Mouse (Mus musculus) thymus, adult 2 months (tissue): ENCODE data around the gene Arrdc2. TPM values are rescaled to one million over a fixed set of nuclear protein-coding genes. Genes with fewer than 3 reads are reported as not detected.

ENCODE experiments used
- DNase-seq: peaks from one replicate; pipeline ENCODE4 v3.0.0; 2021
- H3K27ac ChIP-seq: fragments of 200-500 bp; 2 replicates; pipeline ENCODE4 v1.5.1; 2012; ENCODE audit warnings: low read length, control low read depth; ENCODE audit not compliant: control insufficient read depth, insufficient read depth
- H3K27me3 ChIP-seq: fragments of 200-500 bp; 2 replicates; pipeline ENCODE4 v1.6.1; 2012; ENCODE audit warnings: mild to moderate bottlenecking, low read length, moderate library complexity, mixed read lengths; ENCODE audit not compliant: control insufficient read depth, insufficient read depth
- H3K36me3 ChIP-seq: fragments of 200-500 bp; 2 replicates; pipeline ENCODE4 v1.6.1; 2012; ENCODE audit warnings: mild to moderate bottlenecking, low read length, moderate library complexity; ENCODE audit not compliant: control insufficient read depth, insufficient read depth
- H3K4me1 ChIP-seq: fragments of 200-500 bp; replicated peaks from 2 replicates; pipeline ENCODE4 v1.6.1; 2012; ENCODE audit warnings: low read length; ENCODE audit not compliant: control insufficient read depth, insufficient read depth
- H3K4me3 ChIP-seq: fragments of 200-500 bp; 2 replicates; pipeline ENCODE4 v1.5.1; 2012; ENCODE audit warnings: mild to moderate bottlenecking, low read length, control low read depth, moderate library complexity; ENCODE audit not compliant: control insufficient read depth, insufficient read depth
- CTCF ChIP-seq: fragments of 200-500 bp; IDR thresholded peaks from 2 replicates; pipeline ENCODE4 v1.5.1; 2012; ENCODE audit warnings: mild to moderate bottlenecking, control low read depth, low read length, moderate library complexity, borderline replicate concordance; ENCODE audit not compliant: control insufficient read depth, poor library complexity, insufficient read depth; ENCODE audit errors: extremely low read depth
- POLR2A ChIP-seq: fragments of 200-500 bp; IDR thresholded peaks from 2 replicates; pipeline ENCODE4 v1.6.1; 2012; ENCODE audit warnings: mild to moderate bottlenecking, low read length, control low read depth, moderate library complexity; ENCODE audit not compliant: control insufficient read depth, poor library complexity, insufficient read depth; ENCODE audit errors: extremely low read depth
- WGBS: fragments of 180-500 bp; shearing (Covaris S2); methylation state at CpG from one replicate; pipeline ENCODE4 v1.1.7; 2018; 5-methylcytosine and 5-hydroxymethylcytosine counted together
- polyA plus RNA-seq: library from polyadenylated mRNA; depleted of rRNA; stranded (reverse); fragments of >200 nt; gene quantifications from 2 replicates; pipeline ENCODE4 v1.2.3, GENCODE M21; 2012

The Arrdc2 gene
- polyA plus RNA-seq, 1 experiment: 77.4 TPM

GRCm38 (mm10) chr8:70853863-70854262, 14.3 kb upstream of the Arrdc2 start:
- H3K4me3 ChIP-seq: no peak overlapping the region

GRCm38 (mm10) chr8:70852595-70853231, 13.2 kb upstream of the Arrdc2 start:
- Histone ChIP-seq H3K36me3 (no peaks in the 10 kb centered on the region), H3K4me3 (no peak overlapping the region), H3K27me3 (no peaks in the 10 kb centered on the region), H3K27ac (no peak overlapping the region), H3K4me1 (peaks cover 7% of the 10 kb centered on the region)
- no peak for TF ChIP-seq CTCF
- no peak for TF ChIP-seq POLR2A
- WGBS: 96% methylated on average over 41 of the region's 41 CpGs
- no peak for DNase-seq

More at GRCm38 (mm10) chr8:70853863-70854262, 14.3 kb upstream of the Arrdc2 start:
- peaks cover 7% of the 10 kb centered on the region for H3K4me1 ChIP-seq
- H3K27ac ChIP-seq: no peak overlapping the region
- 10% methylated on average over 2 of the region's 2 CpGs for WGBS
- no peak for DNase-seq
- no peaks in the 10 kb centered on the region for H3K36me3 ChIP-seq
- TF ChIP-seq POLR2A (no peak), CTCF (no peak)
- no peaks in the 10 kb centered on the region for H3K27me3 ChIP-seq

GRCm38 (mm10) chr8:70851837-70852236, 12.3 kb upstream of the Arrdc2 start:
- Histone ChIP-seq H3K36me3 (no peaks in the 10 kb centered on the region), H3K4me3 (no peak overlapping the region), H3K27me3 (no peaks in the 10 kb centered on the region), H3K27ac (no peak overlapping the region), H3K4me1 (peaks cover 5% of the 10 kb centered on the region)
- DNase-seq: no peak
- no peak for TF ChIP-seq POLR2A
- TF ChIP-seq CTCF: no peak
- 89% methylated on average over 6 of the region's 6 CpGs for WGBS

- no peak overlapping the region for H3K4me3 ChIP-seq
These were observed 11.4 kb upstream of the Arrdc2 start for GRCm38 (mm10) chr8:70850947-70851346.

GRCm38 (mm10) chr8:70850132-70850845, 10.8 kb upstream of the Arrdc2 start:
- DNase-seq: no peak
- Histone ChIP-seq H3K4me3 (no peak overlapping the region), H3K27me3 (no peaks in the 10 kb centered on the region), H3K36me3 (no peaks in the 10 kb centered on the region), H3K4me1 (no peaks in the 10 kb centered on the region), H3K27ac (no peak overlapping the region)
- no peak for TF ChIP-seq CTCF
- no peak for TF ChIP-seq POLR2A
- 85% methylated on average over 7 of the region's 7 CpGs for WGBS

More at GRCm38 (mm10) chr8:70850947-70851346, 11.4 kb upstream of the Arrdc2 start:
- Histone ChIP-seq H3K4me1 (no peaks in the 10 kb centered on the region), H3K36me3 (no peaks in the 10 kb centered on the region), H3K27me3 (no peaks in the 10 kb centered on the region), H3K27ac (no peak overlapping the region)
- TF ChIP-seq POLR2A (no peak), CTCF (no peak)
- DNase-seq: no peak
- 95% methylated on average over 4 of the region's 4 CpGs for WGBS

DNA sequence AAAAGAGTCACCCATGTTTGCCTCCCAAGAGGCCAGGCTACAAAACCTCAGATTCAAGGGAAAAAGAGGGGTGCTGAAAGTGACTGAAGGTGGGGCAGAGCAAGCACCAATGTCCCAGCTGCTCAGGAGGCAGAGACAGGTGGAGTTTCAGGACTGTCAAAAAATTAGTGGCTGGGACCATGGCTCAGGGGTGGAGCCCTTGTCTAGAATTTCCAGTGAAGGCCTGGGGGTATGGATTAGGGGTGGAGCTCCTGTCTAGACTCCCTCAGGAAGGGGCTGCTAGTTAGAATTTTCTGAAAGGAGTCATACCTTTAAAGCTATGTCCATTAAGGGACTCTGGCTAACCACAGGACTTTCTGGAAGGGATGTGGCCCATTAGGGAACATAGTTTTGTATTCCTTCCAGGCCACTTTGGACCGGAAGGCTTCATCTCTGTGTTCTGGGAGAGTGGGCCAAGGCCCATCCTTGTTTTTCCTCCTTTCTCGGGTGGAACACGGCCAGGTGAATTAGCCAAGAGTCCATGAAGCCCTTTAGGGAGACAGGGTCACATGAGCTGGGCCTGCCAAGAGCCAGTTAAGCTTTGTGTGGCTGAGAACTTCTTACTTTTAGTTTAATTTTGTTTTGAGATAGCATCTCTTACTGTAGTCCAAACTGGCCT, 9.9 kb upstream of the Arrdc2 start:
- DNase-seq: no peak
- no peak overlapping the region for H3K4me3 ChIP-seq
- H3K4me1 ChIP-seq: no peaks in the 10 kb centered on the region
- no peak overlapping the region for H3K27ac ChIP-seq
- TF ChIP-seq CTCF (no peak), POLR2A (no peak)
- H3K36me3 ChIP-seq: no peaks in the 10 kb centered on the region
- no peaks in the 10 kb centered on the region for H3K27me3 ChIP-seq
- 88% methylated on average over 3 of the region's 3 CpGs for WGBS
